Mouse (Mus musculus) layer of hippocampus, postnatal 25 days (tissue): ENCODE data around the gene Cyth1. TPM values are rescaled to one million over a fixed set of nuclear protein-coding genes. Genes with fewer than 3 reads are reported as not detected.
A peak's percentile ranks its signal among the peaks of the same experiment; 100 is the strongest.

Experiments used
- DNase-seq, 2 experiments: peaks; one replicate each; pipeline ENCODE4 v3.0.0; 2022; ENCODE audit warnings: mixed read lengths in 2 of 2, low spot score in 1 of 2; ENCODE audit errors: extremely low spot score in 1 of 2
- total RNA-seq, 2 experiments: library from RNA; stranded (reverse); gene quantifications; 2 replicates each; pipeline ENCODE4 v1.2.3; 2021

Cyth1 gene
- total RNA-seq, 2 experiments from 2014 or later = 96.3 to 99.2 TPM

DNA sequence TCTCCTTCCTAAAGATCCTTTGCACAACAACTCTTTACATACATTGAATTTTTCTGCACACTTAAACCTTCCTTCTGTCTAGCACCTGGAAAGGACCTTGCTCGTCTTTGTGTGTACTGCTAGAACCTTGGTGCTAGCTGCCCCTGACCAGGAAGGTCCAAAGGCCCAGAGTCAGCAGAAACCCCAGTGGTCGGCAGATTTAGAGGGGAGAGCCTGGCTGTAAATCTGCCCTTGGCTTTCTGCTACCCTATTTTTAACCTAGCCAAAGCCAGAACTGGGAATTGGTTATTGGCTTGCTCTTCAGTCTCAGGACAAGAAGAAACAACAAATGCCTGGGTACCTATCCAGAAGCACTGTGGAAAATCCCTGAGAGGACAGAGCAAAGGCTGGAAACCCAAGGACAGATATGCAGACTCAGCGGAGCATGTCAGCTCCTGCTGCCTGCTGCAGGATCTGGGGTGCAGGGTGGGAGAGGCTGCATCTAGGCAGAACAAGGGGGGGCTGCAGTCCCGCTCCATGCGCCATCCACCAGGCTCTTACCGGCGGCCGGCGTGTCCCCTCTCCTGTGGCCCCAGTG is 46.5 kb downstream of the Cyth1 start:
- no peak for DNase-seq

DNA sequence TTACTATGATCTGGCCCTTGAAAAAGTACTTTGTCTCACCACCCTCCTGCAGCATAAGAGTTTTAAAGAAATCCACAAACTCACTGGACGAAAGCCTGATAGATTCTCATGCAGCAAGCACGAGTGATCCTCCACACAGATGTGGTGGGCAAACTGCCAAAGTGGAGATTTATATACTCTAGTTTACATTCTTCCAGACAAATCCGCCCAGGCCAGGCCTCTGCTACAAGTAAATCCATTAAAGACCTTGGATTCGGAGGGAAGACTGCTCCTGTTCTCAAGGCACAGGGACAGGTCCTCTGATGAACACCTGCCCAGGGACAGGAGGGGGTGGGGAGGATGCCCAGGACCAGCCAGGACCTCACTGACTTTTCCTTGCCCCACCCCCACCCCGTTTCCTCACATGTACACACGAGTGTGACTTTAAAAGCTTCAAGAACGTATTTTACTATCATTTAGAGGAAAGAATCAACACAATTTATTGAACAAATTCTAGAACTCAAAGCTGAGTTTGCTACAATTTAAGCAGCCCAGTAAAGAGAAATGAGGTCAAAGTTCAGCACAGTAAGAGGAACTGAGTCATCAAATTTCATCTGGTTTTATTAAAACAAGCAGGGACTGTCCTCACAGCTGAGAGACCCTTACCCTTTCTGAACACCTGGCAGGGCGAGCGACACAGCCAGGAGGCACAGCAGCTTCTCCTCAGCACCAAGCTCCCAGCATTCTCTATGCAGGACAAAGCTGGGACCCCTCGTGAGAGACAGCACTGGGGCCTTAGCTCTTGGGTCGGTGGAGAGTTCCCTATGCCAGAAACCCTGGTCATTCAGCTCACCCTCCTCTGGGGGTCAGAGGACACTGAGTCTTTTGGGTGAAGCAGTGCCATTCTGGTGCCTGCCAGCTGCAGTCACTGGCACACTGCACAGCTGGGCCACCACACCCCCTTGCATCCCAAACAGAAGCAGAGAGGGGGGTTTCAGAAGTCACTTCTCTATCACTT is 47.3 kb downstream of the Cyth1 start:
- no peak for DNase-seq

DNA sequence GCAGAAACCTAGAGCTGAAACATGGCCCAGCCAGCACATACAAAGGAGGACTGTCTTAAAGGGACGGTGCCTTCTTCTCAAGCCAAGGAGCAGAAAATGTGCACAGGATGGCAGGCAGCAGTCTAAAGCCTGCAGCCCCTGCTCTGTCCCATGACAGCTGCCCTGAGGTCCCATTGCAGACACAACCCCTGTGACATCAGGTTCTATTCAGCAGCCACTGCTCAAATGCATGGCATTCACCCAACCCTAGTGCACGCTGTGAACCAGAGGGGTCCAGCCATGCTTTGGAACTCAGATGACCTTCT is 50.1 kb downstream of the Cyth1 start:
- no peak for DNase-seq

GRCm38 (mm10) chr11:118197508-118198295 is 50.7 kb downstream of the Cyth1 start:
- DNase-seq = peak; percentile 60 to 72

DNA sequence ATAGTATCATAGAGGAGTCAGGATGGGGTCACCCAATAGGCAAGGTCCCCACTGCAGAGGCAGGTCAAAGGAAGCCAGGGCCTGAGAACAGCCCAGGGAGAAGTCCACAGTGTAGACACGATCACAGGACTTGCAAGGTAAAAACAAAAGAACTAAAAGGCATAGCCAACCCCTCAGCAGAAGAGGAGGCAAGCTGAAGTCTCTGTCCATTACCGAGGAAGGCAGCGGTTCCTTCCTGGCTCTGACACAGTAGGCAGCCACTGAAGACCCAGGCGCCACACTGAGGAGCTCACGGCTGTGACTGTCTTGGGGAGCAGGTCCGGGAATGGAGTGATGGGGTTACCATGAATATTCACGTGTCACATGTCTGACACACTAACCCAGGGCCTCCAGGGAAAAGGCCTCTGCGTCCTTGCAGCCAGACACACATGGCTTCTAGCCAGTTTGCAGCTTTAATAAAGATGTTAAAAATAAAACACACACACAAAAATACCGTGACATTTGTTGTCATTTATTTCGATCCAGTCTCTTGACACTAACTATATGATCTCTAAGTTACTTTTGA is 51.5 kb downstream of the Cyth1 start:
- no peak for DNase-seq

- DNase-seq = no peak
These were observed 54.8 kb downstream of the Cyth1 start for GRCm38 (mm10) chr11:118193390-118194147.

- DNase-seq = no peak
These were observed 55.4 kb downstream of the Cyth1 start for GRCm38 (mm10) chr11:118192973-118193372.

GRCm38 (mm10) chr11:118182768-118183167 is 65.6 kb downstream of the Cyth1 start:
- DNase-seq = no peak

DNA sequence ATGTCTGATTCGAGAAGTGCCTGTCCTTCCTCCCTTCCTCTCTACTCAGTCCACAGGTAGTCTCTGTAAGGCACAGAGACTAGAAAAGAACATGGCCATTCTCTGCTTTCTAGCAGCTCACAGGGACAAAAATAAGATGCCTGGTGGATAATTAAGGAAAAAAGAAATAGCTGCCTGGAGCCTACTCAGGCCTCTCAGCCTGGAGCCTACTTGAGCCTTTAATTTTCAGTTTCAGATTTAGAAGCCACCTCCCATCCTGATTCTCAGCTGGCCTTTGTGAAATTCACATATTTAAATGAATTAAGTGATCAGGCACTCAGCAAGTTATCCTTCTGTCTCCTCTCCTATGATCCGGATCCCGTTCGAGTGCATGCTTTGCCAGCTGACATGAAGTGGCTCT is 66.0 kb downstream of the Cyth1 start:
- no peak for DNase-seq

DNA sequence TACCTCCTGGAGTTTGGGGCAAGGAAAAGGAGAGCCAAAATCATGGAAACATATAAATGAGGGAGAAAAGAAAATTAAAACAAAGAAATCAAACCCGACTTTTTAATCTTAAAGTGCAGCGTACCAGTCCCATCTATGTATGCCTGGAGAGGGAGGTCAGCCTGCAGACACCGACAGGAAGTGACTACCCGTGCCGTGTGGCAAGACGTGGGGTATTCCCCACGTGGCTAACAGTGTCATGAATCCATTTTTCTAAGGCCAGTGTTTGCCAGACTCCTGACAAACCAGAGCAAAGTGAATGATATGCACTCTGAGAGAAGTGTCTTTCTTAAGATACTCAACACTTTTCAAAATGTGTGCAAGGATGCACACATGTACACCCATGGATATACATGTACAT is 68.2 kb downstream of the Cyth1 start:
- no peak for DNase-seq

GRCm38 (mm10) chr11:118178236-118178635 is 70.2 kb downstream of the Cyth1 start:
- DNase-seq = no peak

DNA sequence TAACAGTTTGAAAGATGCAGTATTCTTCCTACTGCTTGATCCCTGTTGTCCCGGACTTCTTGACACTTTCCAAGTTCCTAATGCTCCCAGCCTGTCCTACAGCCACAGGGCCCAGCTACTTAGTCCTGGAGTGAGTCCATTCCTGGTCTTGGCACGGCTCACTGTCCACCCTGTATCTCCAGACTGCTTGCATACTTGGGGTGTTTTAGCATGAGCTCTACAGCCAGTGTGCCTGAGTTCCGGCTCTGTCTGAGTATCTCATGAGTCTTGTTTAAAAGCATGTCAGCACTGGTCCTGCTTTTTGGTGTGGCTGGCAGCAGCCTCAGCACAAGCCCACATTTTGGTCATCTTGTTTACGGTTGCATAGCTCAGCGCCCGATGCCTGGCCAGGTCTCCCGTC is 73.6 kb downstream of the Cyth1 start:
- DNase-seq = no peak

- DNase-seq = no peak
These were observed 75.6 kb downstream of the Cyth1 start for GRCm38 (mm10) chr11:118172768-118173167.

- no peak for DNase-seq
These were observed 78.1 kb downstream of the Cyth1 start for GRCm38 (mm10) chr11:118170333-118170732.

GRCm38 (mm10) chr11:118168714-118169113 is 79.7 kb downstream of the Cyth1 start:
- no peak for DNase-seq

GRCm38 (mm10) chr11:118166626-118167025 is 81.8 kb downstream of the Cyth1 start:
- no peak for DNase-seq

GRCm38 (mm10) chr11:118165681-118166080 is 82.7 kb downstream of the Cyth1 start:
- DNase-seq = no peak

DNA sequence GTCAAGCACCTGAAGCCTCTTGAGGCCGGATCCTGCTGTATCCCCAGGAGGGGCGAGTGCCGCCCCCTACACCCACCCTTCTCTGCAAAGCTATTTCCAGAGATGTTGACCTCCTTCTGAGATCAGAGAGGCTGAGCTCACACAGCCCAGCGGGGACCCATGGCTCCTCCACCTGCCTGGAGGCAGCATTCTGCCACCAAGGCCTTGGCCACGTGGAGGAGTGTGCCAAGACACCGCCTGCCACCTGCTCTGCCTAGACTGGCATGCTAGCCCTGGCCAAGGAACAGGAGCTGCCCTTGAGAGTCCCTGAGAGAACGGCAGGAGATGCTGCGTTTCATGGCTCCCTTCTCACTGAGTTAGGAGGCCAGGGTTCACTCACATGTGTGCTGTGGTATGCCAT is 83.8 kb downstream of the Cyth1 start:
- DNase-seq = no peak

GRCm38 (mm10) chr11:118162245-118162644 is 86.1 kb downstream of the Cyth1 start:
- no peak for DNase-seq

GRCm38 (mm10) chr11:118161240-118161639 is 87.2 kb downstream of the Cyth1 start:
- DNase-seq = no peak
